28 mouse cellular contexts compared by ENCODE assay signal in the genomic region with DNA sequence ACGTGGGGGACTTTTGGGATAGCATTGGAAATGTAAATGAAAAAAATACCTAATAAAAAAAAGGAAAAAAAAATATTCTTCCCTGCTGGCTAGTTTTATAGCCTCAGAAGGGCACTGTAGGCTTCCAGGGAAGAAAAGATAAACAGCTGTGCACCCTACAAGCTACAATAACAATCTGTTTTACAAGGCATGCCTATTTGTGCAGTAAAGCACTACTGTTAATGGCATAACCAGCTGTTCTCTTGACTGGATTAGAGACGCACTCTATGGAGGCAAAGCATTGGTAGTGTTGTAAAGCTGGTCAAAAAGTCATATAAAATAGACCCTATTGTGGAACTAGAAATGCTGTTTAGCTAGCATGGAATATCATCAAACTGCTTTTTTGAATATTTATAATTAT. TPM values are rescaled to one million over a fixed set of nuclear protein-coding genes. Genes with fewer than 3 reads are reported as not detected.
A peak's percentile ranks its signal among the peaks of the same experiment; 100 is the strongest.
DNase-seq lines count a peak whose midpoint lies in the region; ATAC-seq and TF ChIP-seq lines count a peak whose summit lies in the region.
"Had no signal": no experiment of that assay in that cellular context is flagged by ENCODE, and none has a peak within 500 bp of the region (broad histone marks: within the 10 kb centered on the region; RNA-seq: fewer than 3 reads in every experiment).

No protein-coding gene starts in this region.

- H3K4me1 ChIP-seq in kidney, postnatal 0 days (replicated peaks; ENCODE audit: insufficient read depth, low read length): no peaks in the 10 kb centered on the region
- no peaks in the 10 kb centered on the region for H3K4me1 ChIP-seq in limb, embryonic 15.5 days
- no peaks in the 10 kb centered on the region for H3K4me1 ChIP-seq in stomach, postnatal 0 days (replicated peaks; ENCODE audit: control insufficient read depth, insufficient read depth)
- H3K4me1 ChIP-seq in forebrain, embryonic 10.5 days: no peaks in the 10 kb centered on the region
- H3K4me1 ChIP-seq: heart, embryonic 13.5 days; hindbrain, embryonic 15.5 days; liver, embryonic 15.5 days; lung, embryonic 15.5 days; midbrain, embryonic 12.5 days had no signal

- no peak for ATAC-seq in kidney, postnatal 0 days (replicated peaks; ENCODE audit: low FRiP score, low read depth)
- ATAC-seq in limb, embryonic 15.5 days (ENCODE audit: insufficient number of reproducible peaks, low FRiP score, low TSS enrichment, low read depth): peak; percentile 19; the same call in 1 of the 2 replicates
- no peak for ATAC-seq in stomach, postnatal 0 days (ENCODE audit: low FRiP score, low TSS enrichment)
- ATAC-seq: activated CD4-positive, CD25-positive, alpha-beta regulatory T cell, adult 4 months; forebrain, embryonic 14.5 days; inflammation-experienced regulatory T-cells, adult 6 months had no signal

- no peak overlapping the region for H3K27ac ChIP-seq in kidney, postnatal 0 days
- H3K27ac ChIP-seq in limb, embryonic 15.5 days: no peak overlapping the region
- no peak overlapping the region for H3K27ac ChIP-seq in stomach, postnatal 0 days (replicated peaks)
- H3K27ac ChIP-seq in forebrain, embryonic 10.5 days: no peak overlapping the region
- H3K27ac ChIP-seq: heart, embryonic 13.5 days; hindbrain, embryonic 15.5 days; liver, embryonic 15.5 days; lung, embryonic 15.5 days; midbrain, embryonic 12.5 days had no signal

- H3K9ac ChIP-seq in kidney, postnatal 0 days (ENCODE audit: low read depth, low read length): no peak overlapping the region
- no peak overlapping the region for H3K9ac ChIP-seq in limb, embryonic 15.5 days
- no peak overlapping the region for H3K9ac ChIP-seq in stomach, postnatal 0 days (ENCODE audit: low read length)
- H3K9ac ChIP-seq: heart, embryonic 13.5 days; hindbrain, embryonic 15.5 days; liver, embryonic 15.5 days; lung, embryonic 15.5 days; midbrain, embryonic 12.5 days had no signal

- 41% methylated on average over 2 of the region's 2 CpGs for WGBS in kidney, postnatal 0 days
- 26% methylated on average over 2 of the region's 2 CpGs for WGBS in limb, embryonic 15.5 days
- 76% methylated on average over 2 of the region's 2 CpGs for WGBS in stomach, postnatal 0 days
- WGBS in forebrain, embryonic 10.5 days: 95% methylated on average over 2 of the region's 2 CpGs

- no peak for TF ChIP-seq EP300 in stomach, postnatal 0 days (optimal IDR thresholded peaks at IDR 0.05)

- H3K4me3 ChIP-seq in kidney, postnatal 0 days (replicated peaks; ENCODE audit: low read depth, low read length): no peak overlapping the region
- H3K4me3 ChIP-seq in limb, embryonic 15.5 days: no peak overlapping the region
- H3K4me3 ChIP-seq in stomach, postnatal 0 days (ENCODE audit: low read depth, low read length): no peak overlapping the region
- no peak overlapping the region for H3K4me3 ChIP-seq in forebrain, embryonic 10.5 days
- H3K4me3 ChIP-seq: heart, embryonic 13.5 days; hindbrain, embryonic 15.5 days; liver, embryonic 15.5 days; lung, embryonic 15.5 days; midbrain, embryonic 12.5 days had no signal

- no peaks in the 10 kb centered on the region for H3K36me3 ChIP-seq in kidney, postnatal 0 days (ENCODE audit: insufficient read depth, low read length)
- H3K36me3 ChIP-seq in limb, embryonic 15.5 days: no peaks in the 10 kb centered on the region
- H3K36me3 ChIP-seq in stomach, postnatal 0 days (ENCODE audit: control insufficient read depth, insufficient read depth, low read length): no peaks in the 10 kb centered on the region
- no peaks in the 10 kb centered on the region for H3K36me3 ChIP-seq in forebrain, embryonic 10.5 days (replicated peaks)
- H3K36me3 ChIP-seq: hindbrain, embryonic 15.5 days; lung, embryonic 15.5 days; midbrain, embryonic 12.5 days had no signal

- H3K4me2 ChIP-seq in kidney, postnatal 0 days (ENCODE audit: low read length): no peak overlapping the region
- H3K4me2 ChIP-seq in limb, embryonic 15.5 days: no peak overlapping the region
- no peak overlapping the region for H3K4me2 ChIP-seq in stomach, postnatal 0 days (replicated peaks; ENCODE audit: low read depth)
- H3K4me2 ChIP-seq: heart, embryonic 13.5 days; hindbrain, embryonic 15.5 days; liver, embryonic 15.5 days; lung, embryonic 15.5 days; midbrain, embryonic 12.5 days had no signal

- no peaks in the 10 kb centered on the region for H3K9me3 ChIP-seq in kidney, postnatal 0 days (replicated peaks; ENCODE audit: low read length)
- no peaks in the 10 kb centered on the region for H3K9me3 ChIP-seq in limb, embryonic 15.5 days
- H3K9me3 ChIP-seq in stomach, postnatal 0 days (ENCODE audit: control insufficient read depth, low read length): no peaks in the 10 kb centered on the region
- H3K9me3 ChIP-seq in forebrain, embryonic 10.5 days: no peaks in the 10 kb centered on the region
- H3K9me3 ChIP-seq: heart, embryonic 13.5 days; hindbrain, embryonic 15.5 days; liver, embryonic 15.5 days; lung, embryonic 15.5 days; midbrain, embryonic 12.5 days had no signal

- no peak for TF ChIP-seq CTCF in kidney, postnatal 0 days (IDR thresholded peaks at IDR 0.05; ENCODE audit: low read depth)
- TF ChIP-seq CTCF in stomach, postnatal 0 days (IDR thresholded peaks at IDR 0.05; ENCODE audit: low read depth): no peak

- H3K27me3 ChIP-seq in kidney, postnatal 0 days (ENCODE audit: insufficient read depth, low read length): no peaks in the 10 kb centered on the region
- no peaks in the 10 kb centered on the region for H3K27me3 ChIP-seq in limb, embryonic 15.5 days
- no peaks in the 10 kb centered on the region for H3K27me3 ChIP-seq in stomach, postnatal 0 days (ENCODE audit: control insufficient read depth, insufficient read depth, low read length)
- H3K27me3 ChIP-seq in forebrain, embryonic 10.5 days (ENCODE audit: poor library complexity, severe bottlenecking): no peaks in the 10 kb centered on the region
- H3K27me3 ChIP-seq: CH12.LX; heart, embryonic 13.5 days; hindbrain, embryonic 15.5 days; liver, embryonic 15.5 days; lung, embryonic 15.5 days; midbrain, embryonic 12.5 days had no signal

- peak; percentile 35 for DNase-seq in embryo, embryonic 10 days (ENCODE audit: low spot score)
- DNase-seq in embryo, embryonic 9.5 days (ENCODE audit: extremely low spot score): no peak
- peak; percentile 20 for DNase-seq in kidney, postnatal 0 days (ENCODE audit: low spot score)
- DNase-seq in kidney, adult 11 months: no peak
- DNase-seq in embryo, embryonic 11.5 days (ENCODE audit: low read depth, low spot score): peak; percentile 4
- no peak for DNase-seq in stomach, postnatal 0 days (ENCODE audit: low spot score)
- DNase-seq in forebrain, embryonic 10.5 days (ENCODE audit: extremely low spot score, low spot score): no peak
- DNase-seq: adrenal gland, adult 8-10 months; cerebellum, adult 2 months; cerebellum, postnatal 14 days; heart, postnatal 10 days; kidney, adult 2 months; kidney, postnatal 25 days; lung, postnatal 36 days; right cerebral cortex, adult 18-20 months; spleen, adult 18-20 months; thymus, adult 2 months; thymus, postnatal 36 days had no signal

RNA-seq across cellular contexts. Expression of a gene that starts 35.0 kb away (rescaled TPM):
- 3.0 and 3.2 TPM in 2 replicates for polyA plus RNA-seq in kidney, postnatal 0 days (2015; fragmentation: Nextera tagmentation; extraction: Ambion mirVana)
- polyA plus RNA-seq in limb, embryonic 15.5 days (2015; fragmentation: Nextera tagmentation; extraction: Ambion mirVana): 3.0 and 3.8 TPM in 2 replicates
- 0.96 and 1.4 TPM in 2 replicates for polyA plus RNA-seq in stomach, postnatal 0 days (2015; fragmentation: Nextera tagmentation; extraction: Ambion mirVana)
- 3.1 and 3.8 TPM in 2 replicates for polyA plus RNA-seq in forebrain, embryonic 10.5 days (2016; fragmentation: Nextera tagmentation; extraction: Ambion mirVana)

Comparison
In these comparisons a context has a peak if more than half of its experiments do, and no peak if none do; other contexts are left out.
1. DNase-seq: peak in embryo, embryonic 10 days (single experiment), kidney, postnatal 0 days (single experiment) and embryo, embryonic 11.5 days (single experiment); none in embryo, embryonic 9.5 days (single experiment), kidney, adult 11 months (single experiment), stomach, postnatal 0 days (single experiment) and forebrain, embryonic 10.5 days (single experiment).